Mouse (Mus musculus) lung, embryonic 15.5 days (tissue): ENCODE measurements around the gene Mbd5. TPM values are rescaled to one million over a fixed set of nuclear protein-coding genes. Genes with fewer than 3 reads are reported as not detected.

ENCODE experiments used
- ATAC-seq: fragments of 200-750 bp; cut with Nextera tagmentation; 2 replicates; pipeline ENCODE4 v1.8.0; 2017; ENCODE audit warnings: moderate number of reproducible peaks, borderline replicate concordance; ENCODE audit not compliant: low FRiP score, low TSS enrichment; ENCODE audit errors: extremely low read depth
- H3K27ac ChIP-seq: fragments of 300-500 bp; sonication (generic); 2 replicates; pipeline ENCODE4 v1.5.1; 2015; ENCODE audit warnings: moderate library complexity, mild to moderate bottlenecking, inconsistent platforms
- H3K27me3 ChIP-seq: fragments of 300-500 bp; sonication (generic); 2 replicates; pipeline ENCODE4 v1.6.1; 2015; ENCODE audit warnings: inconsistent platforms
- H3K36me3 ChIP-seq: fragments of 300-500 bp; sonication (generic); 2 replicates; pipeline ENCODE4 v1.6.1; 2015; ENCODE audit warnings: inconsistent platforms
- H3K4me1 ChIP-seq: fragments of 300-500 bp; sonication (generic); 2 replicates; pipeline ENCODE4 v1.6.1; 2015; ENCODE audit warnings: inconsistent platforms
- H3K4me2 ChIP-seq: fragments of 300-500 bp; sonication (generic); 2 replicates; pipeline ENCODE4 v1.6.1; 2015; ENCODE audit warnings: inconsistent platforms, mild to moderate bottlenecking, moderate library complexity
- H3K4me3 ChIP-seq: fragments of 300-500 bp; sonication (generic); 2 replicates; pipeline ENCODE4 v1.5.1; 2015; ENCODE audit warnings: mild to moderate bottlenecking, inconsistent platforms
- H3K9ac ChIP-seq: fragments of 300-500 bp; sonication (generic); 2 replicates; pipeline ENCODE4 v1.6.1; 2015; ENCODE audit warnings: inconsistent platforms
- H3K9me3 ChIP-seq: fragments of 300-500 bp; sonication (generic); 2 replicates; pipeline ENCODE4 v1.6.1; 2016; ENCODE audit warnings: inconsistent platforms
- WGBS: fragments of 180-500 bp; shearing (Covaris S2); methylation state at CpG from one replicate; pipeline ENCODE4 v1.1.7; 2015; 5-methylcytosine and 5-hydroxymethylcytosine counted together
- polyA plus RNA-seq: library from polyadenylated mRNA; unstranded; fragments of >200 nt; fragmentation: Nextera tagmentation; extraction: Ambion mirVana; gene quantifications from 2 replicates; pipeline ENCODE4 v1.2.1, GENCODE M21; 2015

Gene Mbd5
- polyA plus RNA-seq, result 21.3 and 21.9 TPM in 2 replicates

GRCm38 (mm10) chr2:48948841-48949584, at the start of gene Mbd5:
Gene Mbd5, plus strand, starts transcription at chr2:48949508.
- ATAC-seq, result peak; percentile 100
- peak within 1 kb of the TSS; percentile 98 for H3K9ac ChIP-seq
- H3K27me3 ChIP-seq, result no peaks in the 10 kb centered on the region
- H3K4me3 ChIP-seq, result peak within 1 kb of the TSS; percentile 96
- peak within 1 kb of the TSS; percentile 65 for H3K4me2 ChIP-seq
- H3K9me3 ChIP-seq, result no peaks in the 10 kb centered on the region
- H3K36me3 ChIP-seq, result no peaks in the 10 kb centered on the region
- H3K4me1 ChIP-seq, result peaks cover 4% of the 10 kb centered on the region
- H3K27ac ChIP-seq, result peak within 1 kb of the TSS; percentile 98
- WGBS, result 0% methylated on average over 38 of the region's 49 CpGs

GRCm38 (mm10) chr2:48908866-48909265, 40.4 kb upstream of the Mbd5 start:
- H3K4me3 ChIP-seq, result no peak overlapping the region
- no peaks in the 10 kb centered on the region for H3K4me1 ChIP-seq
- H3K36me3 ChIP-seq, result peaks cover 27% of the 10 kb centered on the region
- no peak for ATAC-seq
- no peaks in the 10 kb centered on the region for H3K9me3 ChIP-seq
- WGBS, result 46% methylated on average over 2 of the region's 2 CpGs
- no peak overlapping the region for H3K9ac ChIP-seq
- no peak overlapping the region for H3K4me2 ChIP-seq
- H3K27ac ChIP-seq, result no peak overlapping the region
- H3K27me3 ChIP-seq, result no peaks in the 10 kb centered on the region

GRCm38 (mm10) chr2:48914185-48914584, 35.1 kb upstream of the Mbd5 start:
- Histone ChIP-seq H3K4me2 (no peak overlapping the region), H3K4me1 (no peaks in the 10 kb centered on the region), H3K4me3 (no peak overlapping the region), H3K27ac (no peak overlapping the region), H3K9me3 (no peaks in the 10 kb centered on the region), H3K9ac (no peak overlapping the region), H3K36me3 (peaks cover 17% of the 10 kb centered on the region), H3K27me3 (no peaks in the 10 kb centered on the region)
- ATAC-seq, result no peak
- 67% methylated on average over 1 of the region's 1 CpGs for WGBS

- Histone ChIP-seq H3K4me1 (no peaks in the 10 kb centered on the region), H3K36me3 (peaks cover 17% of the 10 kb centered on the region), H3K9me3 (no peaks in the 10 kb centered on the region), H3K27ac (no peak overlapping the region), H3K4me3 (no peak overlapping the region), H3K27me3 (no peaks in the 10 kb centered on the region), H3K4me2 (no peak overlapping the region), H3K9ac (no peak overlapping the region)
- ATAC-seq, result no peak
These were observed 33.5 kb upstream of the Mbd5 start for GRCm38 (mm10) chr2:48915832-48916231.

GRCm38 (mm10) chr2:48935058-48935457, 14.2 kb upstream of the Mbd5 start:
- no peak overlapping the region for H3K4me2 ChIP-seq
- ATAC-seq, result no peak
- peaks cover 8% of the 10 kb centered on the region; the same call in 1 of the 2 replicates for H3K36me3 ChIP-seq
- no peaks in the 10 kb centered on the region for H3K9me3 ChIP-seq
- 71% methylated on average over 2 of the region's 2 CpGs for WGBS
- no peak overlapping the region for H3K4me3 ChIP-seq
- no peaks in the 10 kb centered on the region for H3K27me3 ChIP-seq
- no peaks in the 10 kb centered on the region for H3K4me1 ChIP-seq
- H3K27ac ChIP-seq, result no peak overlapping the region
- no peak overlapping the region for H3K9ac ChIP-seq

- Histone ChIP-seq H3K4me1 (peaks cover 4% of the 10 kb centered on the region), H3K9me3 (no peaks in the 10 kb centered on the region), H3K36me3 (no peaks in the 10 kb centered on the region), H3K9ac (peak overlapping the region; percentile 37; the same call in 1 of the 2 replicates), H3K27me3 (no peaks in the 10 kb centered on the region), H3K4me2 (peak overlapping the region; percentile 65), H3K27ac (no peak overlapping the region), H3K4me3 (peak overlapping the region; percentile 96)
- no peak for ATAC-seq
- 69% methylated on average over 3 of the region's 3 CpGs for WGBS
These were observed 1.5 kb upstream of the Mbd5 start for GRCm38 (mm10) chr2:48947761-48948160.

- Histone ChIP-seq H3K9ac (peak overlapping the region; percentile 80), H3K9me3 (no peaks in the 10 kb centered on the region), H3K4me3 (peak overlapping the region; percentile 96), H3K27ac (peak overlapping the region; percentile 98), H3K4me2 (peak overlapping the region; percentile 61), H3K27me3 (no peaks in the 10 kb centered on the region), H3K4me1 (peaks cover 4% of the 10 kb centered on the region), H3K36me3 (no peaks in the 10 kb centered on the region)
- WGBS, result under 1% methylated on average over 8 of the region's 9 CpGs
- peak; percentile 56; the same call in 1 of the 2 replicates for ATAC-seq
These were observed 489 bp downstream of the Mbd5 start for GRCm38 (mm10) chr2:48949743-48950251.

GRCm38 (mm10) chr2:48950252-48950315, 776 bp downstream of the Mbd5 start, which contains the start of gene Orc4:
Gene Orc4, minus strand, starts transcription at chr2:48950277.
- WGBS, result 0% methylated on average over 2 of the region's 2 CpGs
- peak within 1 kb of the TSS; percentile 96 for H3K4me3 ChIP-seq
- peaks cover 4% of the 10 kb centered on the region for H3K4me1 ChIP-seq
- H3K9me3 ChIP-seq, result no peaks in the 10 kb centered on the region
- no peak for ATAC-seq
- peak within 1 kb of the TSS; percentile 61 for H3K4me2 ChIP-seq
- H3K27ac ChIP-seq, result peak within 1 kb of the TSS; percentile 98
- H3K27me3 ChIP-seq, result no peaks in the 10 kb centered on the region
- H3K36me3 ChIP-seq, result no peaks in the 10 kb centered on the region
- H3K9ac ChIP-seq, result peak within 1 kb of the TSS; percentile 98

- Histone ChIP-seq H3K27ac (peak overlapping the region; percentile 98), H3K4me2 (peak overlapping the region; percentile 61), H3K27me3 (no peaks in the 10 kb centered on the region), H3K9ac (peak overlapping the region; percentile 80), H3K4me3 (peak overlapping the region; percentile 96), H3K36me3 (no peaks in the 10 kb centered on the region), H3K9me3 (no peaks in the 10 kb centered on the region), H3K4me1 (peaks cover 4% of the 10 kb centered on the region)
- 6% methylated on average over 5 of the region's 6 CpGs for WGBS
- no peak for ATAC-seq
These were observed 1.1 kb downstream of the Mbd5 start for GRCm38 (mm10) chr2:48950316-48950880.

- Histone ChIP-seq H3K36me3 (no peaks in the 10 kb centered on the region), H3K9ac (no peak overlapping the region), H3K4me3 (no peak overlapping the region), H3K9me3 (no peaks in the 10 kb centered on the region), H3K27me3 (no peaks in the 10 kb centered on the region), H3K4me2 (no peak overlapping the region), H3K4me1 (no peaks in the 10 kb centered on the region), H3K27ac (no peak overlapping the region)
- ATAC-seq, result no peak
- WGBS, result 47% methylated on average over 3 of the region's 3 CpGs
These were observed 7.3 kb downstream of the Mbd5 start for GRCm38 (mm10) chr2:48956591-48956990.

- no peak for ATAC-seq
- Histone ChIP-seq H3K4me1 (no peaks in the 10 kb centered on the region), H3K4me2 (no peak overlapping the region), H3K27ac (no peak overlapping the region), H3K4me3 (no peak overlapping the region), H3K27me3 (no peaks in the 10 kb centered on the region), H3K36me3 (no peaks in the 10 kb centered on the region), H3K9me3 (no peaks in the 10 kb centered on the region), H3K9ac (no peak overlapping the region)
- 62% methylated on average over 3 of the region's 3 CpGs for WGBS
These were observed 29.6 kb downstream of the Mbd5 start for GRCm38 (mm10) chr2:48978920-48979319.

- no peaks in the 10 kb centered on the region for H3K36me3 ChIP-seq
These were observed 41.0 kb downstream of the Mbd5 start for GRCm38 (mm10) chr2:48990322-48990721.

More at GRCm38 (mm10) chr2:48990322-48990721, 41.0 kb downstream of the Mbd5 start:
- WGBS, result 87% methylated on average over 3 of the region's 3 CpGs
- H3K4me1 ChIP-seq, result no peaks in the 10 kb centered on the region
- H3K4me3 ChIP-seq, result no peak overlapping the region
- H3K27ac ChIP-seq, result no peak overlapping the region
- ATAC-seq, result no peak
- no peaks in the 10 kb centered on the region for H3K27me3 ChIP-seq
- no peak overlapping the region for H3K4me2 ChIP-seq
- H3K9ac ChIP-seq, result no peak overlapping the region
- H3K9me3 ChIP-seq, result no peaks in the 10 kb centered on the region
